Mouse (Mus musculus): ENCODE data around the gene Ttyh3.

- TF ChIP-seq CTCF (conservative IDR thresholded peaks at IDR 0.05; ENCODE audit: low read length) (no peak), POU5F1 (IDR thresholded peaks at IDR 0.05; ENCODE audit: borderline replicate concordance, low read length) (no peak), NANOG (IDR thresholded peaks at IDR 0.05; ENCODE audit: borderline replicate concordance, low read length) (no peak)
Measured at GRCm38 (mm10) chr5:140622978-140623670, 25.7 kb downstream of the Ttyh3 start.
